Mouse (Mus musculus) thymus, postnatal 4 days (tissue): ENCODE results near the gene Rtp2.
"Not testable (repeated sequence)": the region's sequence is repeated elsewhere in the genome, so short reads cannot be mapped to it uniquely, and the experiment has no call there.

Source experiments
- DNase-seq: peaks from one replicate; pipeline ENCODE4 v3.0.0; 2021

Gene Rtp2

DNA sequence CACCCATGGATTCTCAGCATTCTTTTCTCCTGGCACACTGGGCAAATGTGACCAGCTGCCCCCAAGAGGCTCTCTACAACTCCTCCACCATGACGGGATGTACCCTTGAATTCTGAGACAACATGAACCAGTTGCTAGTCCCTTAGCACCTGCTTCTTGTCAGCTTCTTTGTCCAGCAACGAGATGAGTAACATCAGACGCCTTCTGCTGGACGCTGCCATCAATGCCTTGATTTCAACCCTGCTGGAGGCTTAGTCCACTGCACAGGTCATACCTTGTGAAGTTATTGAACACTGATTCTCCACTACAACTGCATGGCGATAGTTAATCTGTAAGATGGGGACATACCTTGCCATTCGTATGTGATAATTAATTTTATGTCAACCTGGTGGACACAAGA, 15.5 kb upstream of the Rtp2 start:
- DNase-seq, result peak; percentile 70

DNA sequence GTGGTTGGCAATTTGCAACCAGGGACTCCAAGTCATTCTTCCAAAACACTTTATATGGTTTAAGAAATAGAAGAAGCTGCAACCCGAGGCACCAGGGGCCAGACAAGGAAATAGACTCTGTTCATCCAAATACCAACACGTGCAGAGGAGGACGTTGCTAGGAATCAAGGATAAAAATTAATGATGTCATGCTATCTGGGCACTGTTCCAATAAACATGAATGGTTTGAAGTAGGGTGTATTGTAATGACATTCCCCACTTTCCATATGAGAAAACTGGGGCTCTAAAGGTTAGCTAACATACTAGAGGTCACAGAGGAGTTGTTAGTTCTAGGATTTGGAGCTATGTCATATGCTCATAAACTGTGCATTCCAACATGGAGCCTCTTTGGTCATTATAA, 12.6 kb upstream of the Rtp2 start:
- DNase-seq, result no peak

DNA sequence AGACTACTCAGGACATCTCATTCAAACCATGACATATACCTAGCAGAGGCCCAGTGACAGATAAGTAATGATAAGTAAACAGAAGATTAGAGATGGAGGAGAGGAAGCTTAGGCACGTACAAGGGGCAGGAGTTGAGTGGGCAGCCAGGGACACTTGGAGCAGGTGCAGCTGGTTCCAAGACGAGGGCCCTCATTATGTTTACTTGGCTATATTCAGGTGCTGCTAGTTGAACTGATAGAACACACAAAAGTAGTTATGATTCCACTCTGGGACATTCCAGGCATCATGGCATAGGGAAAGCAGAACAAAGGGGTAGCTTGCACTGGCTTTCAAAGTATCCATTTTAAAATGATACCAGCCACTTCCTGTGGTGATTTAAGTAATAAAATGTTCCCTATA, 2.2 kb upstream of the Rtp2 start:
- no peak for DNase-seq

DNA sequence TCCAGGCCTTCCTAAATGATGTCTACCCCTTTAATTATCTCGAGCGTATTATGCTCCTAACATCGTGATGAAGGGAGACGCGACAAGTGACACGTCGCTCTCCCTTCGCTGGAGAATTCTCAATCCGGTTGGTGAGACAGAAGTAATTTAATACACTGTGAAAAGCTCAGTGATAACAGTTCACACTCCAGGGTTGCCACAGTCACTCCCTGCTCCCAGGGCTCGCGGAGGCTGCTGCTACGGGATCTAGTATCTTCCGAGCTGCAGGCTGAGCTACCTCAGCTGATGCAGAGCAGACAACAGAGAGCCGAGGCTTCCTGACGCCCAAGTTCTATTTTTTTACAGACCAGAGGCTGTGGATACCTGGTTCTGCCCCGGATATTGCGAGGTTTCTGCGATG, 919 bp downstream of the Rtp2 start:
- DNase-seq, result no peak

DNA sequence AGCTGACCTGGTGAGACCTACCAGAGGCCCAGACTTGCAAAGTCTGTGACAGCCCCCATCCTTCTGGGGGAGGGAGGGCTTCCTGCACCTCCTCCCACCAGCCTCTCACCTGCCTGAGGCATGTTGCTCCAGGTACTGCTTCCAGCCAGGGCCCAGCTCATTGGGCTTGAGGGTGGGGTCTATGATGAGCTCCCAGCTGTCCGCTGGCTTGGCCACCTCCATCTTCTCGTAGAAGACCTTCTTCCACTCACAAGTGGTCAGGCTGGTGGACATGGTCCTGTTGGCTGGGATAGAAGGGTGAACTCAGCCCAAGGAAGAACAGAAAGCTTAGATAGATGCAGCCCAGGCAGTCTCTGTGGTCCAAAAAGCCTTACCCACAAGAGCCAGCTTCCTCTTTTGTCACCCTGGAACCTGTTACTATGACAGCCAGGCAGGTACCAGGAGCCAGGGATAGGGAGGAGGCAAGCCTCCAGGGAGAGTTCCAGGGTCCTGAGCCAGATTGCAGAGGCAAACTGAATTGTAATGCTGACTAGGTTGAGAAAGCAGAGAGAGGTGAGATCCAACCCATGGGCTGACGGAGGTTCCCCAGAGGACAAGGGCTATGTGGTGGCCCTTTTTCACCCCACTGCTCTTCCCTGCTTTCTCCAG, 1.6 kb downstream of the Rtp2 start:
- DNase-seq, result no peak

DNA sequence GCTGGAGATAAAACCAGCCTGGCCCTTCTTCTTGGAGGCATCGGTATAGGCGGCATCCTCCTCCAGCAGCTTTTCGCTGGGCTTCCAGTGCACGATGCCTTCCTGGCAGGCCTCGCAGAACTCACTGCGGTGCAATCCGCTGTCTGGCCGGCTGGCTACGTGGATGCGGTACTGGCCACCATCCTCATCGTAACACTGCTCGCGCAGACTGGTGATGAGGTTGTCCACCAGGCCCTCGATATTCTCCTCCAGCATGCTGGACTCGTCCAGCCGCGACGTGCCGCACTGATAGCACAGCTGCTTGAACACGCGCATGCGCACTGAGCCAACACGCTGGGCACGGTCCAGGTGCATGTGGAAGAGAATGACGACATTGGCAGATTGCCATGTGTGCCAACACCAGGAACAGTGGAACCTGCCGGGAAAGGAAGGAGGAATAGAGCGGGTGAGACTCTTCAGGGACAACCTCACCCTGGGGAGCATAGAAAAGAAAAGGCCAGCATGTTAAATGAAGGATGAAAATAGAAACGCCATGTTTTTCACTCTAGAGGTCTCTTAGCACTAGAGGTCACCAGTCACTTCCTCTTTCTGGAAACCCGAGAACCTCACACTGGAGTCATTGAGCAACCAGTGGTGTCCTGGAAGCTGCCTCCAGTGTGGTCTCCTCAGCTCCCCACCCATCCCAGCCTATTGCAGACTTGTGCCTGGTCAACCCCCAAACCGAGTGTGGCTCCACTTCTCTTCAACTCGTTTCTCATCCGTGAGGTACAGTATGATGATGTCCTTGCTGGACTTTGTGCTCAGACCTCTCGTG, 4.7 kb downstream of the Rtp2 start:
- DNase-seq, result no peak

DNA sequence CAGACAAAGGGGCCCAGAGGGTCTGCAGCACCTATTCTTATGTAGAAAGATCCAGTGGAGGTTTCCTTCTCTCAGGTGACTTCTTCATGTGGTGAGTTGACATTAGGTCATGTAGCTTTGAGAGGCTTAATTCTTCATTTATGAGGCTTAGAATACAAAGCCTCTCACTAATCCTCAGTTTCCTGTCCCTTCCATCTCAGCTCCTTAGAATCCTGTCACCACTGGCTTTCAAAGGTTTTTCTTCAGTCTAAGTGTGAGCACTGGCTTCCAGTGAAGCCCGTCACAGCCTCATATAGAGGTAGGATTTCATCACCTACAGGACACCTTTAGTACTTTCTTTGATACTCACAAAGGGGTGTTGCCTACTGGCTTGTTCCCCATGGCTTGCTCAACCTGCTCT, 9.3 kb downstream of the Rtp2 start:
- DNase-seq, result no peak

DNA sequence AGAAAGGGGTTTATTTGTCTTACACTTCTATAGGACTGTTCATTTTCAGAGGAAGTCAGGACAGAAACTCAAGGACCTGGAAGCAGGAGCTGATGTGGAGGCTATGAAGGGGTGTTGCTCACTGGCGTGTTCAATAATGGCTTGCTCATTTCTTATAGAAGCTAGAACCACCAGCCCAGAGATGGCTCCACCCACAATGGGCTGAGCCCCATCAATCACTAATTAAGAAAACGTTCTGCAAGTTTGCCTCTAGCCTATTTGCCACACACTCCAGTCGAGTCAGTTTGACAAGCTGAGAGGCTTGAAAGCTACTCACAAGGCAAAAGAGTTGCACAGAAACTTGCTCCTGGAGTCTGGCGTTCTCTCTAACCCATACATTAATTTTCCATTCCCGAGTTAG, 10.5 kb downstream of the Rtp2 start:
- no peak for DNase-seq

DNA sequence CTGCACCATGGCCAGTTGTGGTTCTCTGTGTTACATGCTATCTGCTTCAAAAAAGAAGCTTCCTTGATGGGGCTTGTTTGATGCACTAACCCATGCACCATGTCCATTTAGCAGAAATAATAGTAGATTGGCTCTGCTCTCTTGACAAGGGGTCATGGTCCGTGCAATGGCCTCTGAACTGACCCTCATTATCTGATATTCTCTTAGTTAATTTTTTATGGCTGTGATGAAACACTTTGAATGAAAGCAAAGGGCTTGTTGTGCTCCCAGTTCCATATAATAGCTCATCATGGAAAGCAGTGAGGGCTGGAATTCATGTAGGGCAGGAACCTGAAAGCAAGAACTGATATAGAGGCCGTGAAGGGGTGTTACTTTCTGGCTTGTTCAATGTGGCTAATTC, 12.8 kb downstream of the Rtp2 start:
- no peak for DNase-seq

DNA sequence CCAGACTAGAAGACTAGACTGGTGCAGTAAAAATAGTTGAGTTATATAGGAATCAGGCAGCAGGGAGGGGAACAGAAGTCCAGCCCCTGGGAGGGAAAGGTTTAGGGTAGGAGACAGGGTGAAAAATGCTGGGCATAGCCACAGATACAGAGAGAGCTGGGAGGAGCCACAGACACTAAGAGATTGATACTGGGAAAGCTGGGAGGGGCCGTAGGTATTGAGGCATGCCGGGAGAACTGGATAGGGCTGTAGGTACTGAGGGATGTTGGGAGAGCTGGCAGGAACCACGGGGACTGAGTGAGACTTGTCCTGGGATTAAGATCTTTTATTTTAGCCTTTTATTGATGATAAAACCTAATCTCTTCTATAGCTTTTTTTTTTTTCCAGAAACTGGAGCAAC, 18.8 kb downstream of the Rtp2 start:
- DNase-seq, result no peak

DNA sequence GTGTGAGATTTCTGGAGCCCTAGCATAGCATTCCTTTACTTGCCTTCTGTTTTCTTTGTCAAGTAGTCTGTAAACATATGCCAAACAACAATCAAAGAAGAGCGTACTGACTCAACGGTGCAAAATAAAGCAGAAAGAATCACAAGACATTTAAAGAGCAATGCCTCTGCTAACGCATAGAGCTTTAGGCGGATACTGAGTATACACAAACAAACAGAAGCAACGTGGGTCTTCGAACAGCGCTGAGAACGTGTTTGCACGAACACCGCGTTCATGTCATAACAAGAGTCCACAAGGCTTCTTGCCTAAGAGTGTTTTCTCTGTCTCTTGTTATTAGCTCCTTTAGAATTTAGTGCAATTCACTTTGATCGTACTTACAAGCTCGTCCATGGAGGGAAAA, 19.5 kb downstream of the Rtp2 start:
- DNase-seq, result no peak

DNA sequence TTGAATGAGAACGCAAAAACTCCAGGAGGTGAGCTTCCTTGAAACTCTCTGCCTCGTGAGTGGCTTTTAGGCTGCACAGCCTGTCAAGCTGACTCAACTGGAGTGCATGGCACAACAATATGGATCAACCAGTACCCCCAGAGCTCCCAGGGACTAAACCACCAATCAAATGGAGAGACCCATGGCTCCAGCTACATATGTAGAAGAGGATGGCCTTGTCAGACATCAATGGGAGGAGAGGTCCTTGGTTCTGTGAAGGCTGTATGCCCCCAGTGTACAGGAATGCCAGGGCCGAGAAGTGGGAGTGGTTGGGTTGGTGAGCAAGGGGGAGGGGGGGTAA, 23.2 kb downstream of the Rtp2 start:
- not testable (repeated sequence) for DNase-seq

DNA sequence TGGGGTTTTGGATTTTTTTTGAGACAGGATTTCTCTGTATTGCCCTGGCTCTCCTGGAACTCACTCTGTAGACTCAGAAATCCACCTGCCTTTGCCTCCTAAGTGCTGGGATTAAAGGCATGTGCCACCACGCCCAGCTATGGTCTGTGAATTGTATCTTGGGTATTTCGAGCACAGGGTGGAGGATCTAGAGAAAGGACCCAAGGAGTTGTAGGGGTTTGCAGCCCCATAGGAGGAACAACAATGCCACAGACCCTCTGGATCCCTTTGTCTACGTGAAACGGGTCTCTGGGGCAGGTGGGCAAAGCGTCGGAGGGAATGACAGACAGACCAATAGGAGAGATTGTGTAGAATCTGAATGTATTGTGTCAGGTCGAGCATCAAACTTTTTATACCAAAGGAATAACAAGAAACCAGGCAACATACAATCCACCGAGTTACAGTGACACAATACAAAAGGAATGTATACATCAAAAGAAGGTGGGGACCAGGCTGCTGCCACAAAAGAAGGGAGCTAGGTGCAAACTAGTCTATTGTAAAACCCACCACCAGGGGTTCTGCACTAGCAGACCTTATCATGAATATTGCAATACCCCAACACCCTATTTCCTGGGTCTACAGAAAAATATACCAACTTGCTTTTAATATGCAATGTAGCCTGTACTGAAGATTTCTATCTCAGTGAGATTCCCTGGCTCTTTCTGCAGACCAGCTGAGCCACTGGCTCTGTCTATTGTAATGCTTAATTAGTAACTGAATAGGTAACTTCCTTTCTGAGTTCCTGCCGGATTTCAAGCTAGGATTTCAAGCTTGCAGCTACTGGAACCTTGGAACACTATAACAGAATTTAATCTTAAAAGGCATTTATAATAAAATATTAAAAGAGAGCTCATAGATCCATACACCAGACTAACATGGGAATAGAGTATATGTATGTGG, 23.8 kb downstream of the Rtp2 start:
- not testable (repeated sequence) for DNase-seq

DNA sequence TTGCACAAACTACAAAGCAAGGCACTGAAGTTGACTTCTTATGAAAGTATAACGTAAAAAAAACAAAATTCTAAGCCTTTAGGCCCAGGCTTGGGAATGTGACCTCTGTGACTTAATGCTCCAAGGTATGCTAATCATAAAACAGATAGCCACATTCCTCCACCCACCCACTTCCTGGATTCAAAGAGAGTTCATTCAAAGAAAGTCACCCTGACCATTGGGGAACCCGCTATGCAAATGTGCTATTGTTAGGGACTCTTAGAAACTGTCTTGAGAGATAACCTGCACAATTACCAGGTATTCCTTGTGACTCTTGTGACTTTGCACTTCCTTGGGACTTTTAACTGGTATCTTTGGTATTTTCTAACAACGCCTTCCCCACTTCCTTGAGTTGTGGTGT, 25.6 kb downstream of the Rtp2 start:
- DNase-seq, result not testable (repeated sequence)

DNA sequence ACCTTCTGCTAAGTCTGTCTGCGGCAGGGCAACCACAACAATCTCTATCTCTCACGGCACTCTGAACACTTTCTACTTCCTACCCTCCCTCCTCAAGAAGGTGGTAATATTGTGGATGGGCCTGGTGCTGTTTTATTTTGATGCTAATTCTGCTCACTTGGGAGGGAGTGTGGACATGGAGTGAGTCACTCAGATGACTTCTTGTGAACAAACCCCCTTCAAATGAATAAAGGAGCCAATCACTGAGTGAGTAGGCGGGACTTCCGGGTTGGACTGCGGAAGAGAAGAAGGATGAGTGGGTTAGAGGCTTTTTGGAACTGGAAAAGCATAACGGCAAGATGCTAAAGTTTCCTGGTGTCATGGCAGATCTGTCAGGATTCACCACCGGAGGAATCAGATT, 30.8 kb downstream of the Rtp2 start:
- DNase-seq, result no peak

DNA sequence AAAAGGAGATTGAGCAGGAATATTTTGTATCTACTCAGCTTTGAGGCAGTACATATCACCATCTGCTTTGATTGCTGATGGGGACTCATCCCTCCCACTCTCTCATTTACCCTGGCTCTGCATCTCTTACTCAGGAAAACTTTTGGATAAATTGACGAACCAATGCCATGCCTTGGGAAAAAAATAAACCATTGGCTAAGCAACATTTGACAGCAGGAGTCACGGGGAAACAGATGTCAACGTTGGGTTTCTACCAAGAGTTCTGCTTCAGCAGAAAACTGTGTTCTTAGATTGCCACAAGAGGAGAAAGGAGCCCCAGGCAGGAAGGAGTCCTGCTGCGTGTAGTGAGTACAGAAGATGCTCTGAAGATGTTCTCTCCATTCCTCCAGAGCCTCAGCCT, 32.1 kb downstream of the Rtp2 start:
- DNase-seq, result no peak

DNA sequence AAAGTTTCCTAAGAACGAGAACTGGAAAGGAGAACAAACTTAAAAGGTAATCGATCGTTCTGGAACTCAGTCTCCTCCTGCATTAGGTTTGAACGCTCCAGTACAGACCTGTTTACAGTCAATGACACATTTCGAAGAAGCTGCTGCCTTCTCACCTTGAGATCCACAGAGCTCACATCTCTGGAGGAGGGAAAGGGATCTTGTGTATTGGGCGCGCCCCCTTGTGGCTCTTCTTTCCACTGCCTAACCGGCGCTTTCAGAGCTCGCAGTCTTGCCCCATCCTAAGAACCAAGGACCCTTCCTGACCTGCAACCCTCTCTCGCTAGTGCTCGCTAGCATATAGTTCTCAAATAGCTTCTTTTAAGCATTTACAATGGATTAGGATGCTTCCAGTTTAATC, 33.4 kb downstream of the Rtp2 start:
- DNase-seq, result peak; percentile 89

DNA sequence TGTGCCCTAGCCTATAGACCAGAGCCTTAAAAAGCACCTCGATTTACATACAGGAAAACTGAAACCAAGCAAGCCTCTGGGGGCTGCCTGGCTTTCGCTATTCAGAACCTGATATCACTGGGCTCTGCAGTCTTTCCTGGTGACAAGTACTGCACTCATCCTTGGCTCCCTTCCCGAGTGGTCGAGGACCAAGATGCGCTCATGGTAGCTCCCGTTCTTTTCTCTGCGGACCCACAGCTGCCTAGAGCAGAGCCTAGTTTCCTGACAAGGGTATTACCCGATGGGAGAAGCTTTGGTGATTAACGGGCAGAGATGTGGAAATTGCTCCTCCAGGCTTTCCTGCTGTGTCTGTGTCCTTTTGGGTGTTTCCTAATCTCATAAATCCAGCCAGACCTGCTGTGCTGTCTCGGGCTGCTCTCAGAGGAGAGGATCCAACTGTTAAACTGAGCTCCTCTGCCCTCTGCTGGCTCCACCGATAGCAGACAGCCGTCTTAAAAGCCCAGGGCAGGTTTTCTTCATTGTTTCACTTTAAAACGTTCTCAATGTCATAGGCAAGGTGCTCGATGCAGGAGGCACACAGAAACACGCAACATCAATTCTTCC, 34.1 kb downstream of the Rtp2 start:
- peak; percentile 76 for DNase-seq

DNA sequence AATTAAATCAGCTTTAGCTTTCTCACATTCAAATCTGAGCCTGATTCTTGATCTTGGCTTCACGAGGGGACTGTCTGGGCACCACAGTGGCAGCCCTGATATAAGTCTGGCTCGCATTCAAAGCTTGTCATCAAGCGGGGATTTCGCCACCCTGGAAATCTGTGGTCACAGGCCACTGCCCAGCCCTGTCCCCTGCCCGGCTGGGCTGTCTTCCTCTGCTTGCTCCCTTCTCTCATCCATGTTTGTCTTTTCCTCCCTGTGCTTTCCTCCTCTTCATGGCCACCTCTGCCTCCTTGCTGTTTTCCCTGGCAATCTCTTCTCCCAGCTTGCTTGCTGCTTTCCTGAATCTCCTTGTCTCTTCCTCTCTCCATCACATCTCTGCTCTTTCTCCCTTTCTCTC, 34.7 kb downstream of the Rtp2 start:
- DNase-seq, result no peak

DNA sequence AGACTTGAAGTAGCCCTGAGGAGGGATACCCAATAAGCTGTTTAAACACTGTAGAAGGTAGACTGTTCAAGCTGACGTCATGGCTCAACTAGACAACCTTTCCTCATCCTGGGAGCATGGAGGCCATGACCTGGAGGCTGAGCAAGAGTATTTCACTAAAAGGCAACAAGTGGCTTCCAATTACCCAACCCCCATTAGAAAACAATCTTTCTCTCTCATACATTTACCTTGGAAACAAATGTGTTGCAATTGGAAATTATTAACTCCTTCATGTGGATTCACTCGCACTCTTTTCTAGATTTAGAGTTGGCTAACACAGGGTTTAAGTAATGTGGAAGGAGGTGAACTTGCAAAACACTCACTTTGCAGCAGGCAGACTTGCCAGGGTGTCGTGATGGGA, 37.1 kb downstream of the Rtp2 start:
- no peak for DNase-seq

DNA sequence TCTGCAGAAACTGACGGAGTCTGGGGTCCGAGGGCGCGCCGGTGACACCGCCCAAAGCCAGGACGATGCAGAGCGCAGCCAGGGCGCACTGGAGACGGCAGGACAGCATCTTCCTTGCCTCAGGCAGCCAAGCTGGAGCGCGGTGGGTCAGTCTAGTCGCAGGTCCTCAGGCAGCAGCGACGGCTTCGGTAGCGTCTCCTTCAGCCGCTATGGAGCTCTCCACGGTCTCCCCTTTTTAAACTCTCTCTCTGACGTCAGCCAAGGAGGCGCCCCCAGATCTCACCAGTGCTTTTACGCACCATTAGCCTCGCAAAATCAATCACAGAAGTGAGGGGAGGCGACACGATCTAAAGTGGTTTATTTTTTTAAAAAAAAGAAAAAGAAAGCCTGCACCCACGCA, 41.6 kb downstream of the Rtp2 start, which contains the start of gene Sst:
Gene Sst (minus strand): TSS at position 323 of the 400 bp plus-strand sequence.
- no peak for DNase-seq

DNA sequence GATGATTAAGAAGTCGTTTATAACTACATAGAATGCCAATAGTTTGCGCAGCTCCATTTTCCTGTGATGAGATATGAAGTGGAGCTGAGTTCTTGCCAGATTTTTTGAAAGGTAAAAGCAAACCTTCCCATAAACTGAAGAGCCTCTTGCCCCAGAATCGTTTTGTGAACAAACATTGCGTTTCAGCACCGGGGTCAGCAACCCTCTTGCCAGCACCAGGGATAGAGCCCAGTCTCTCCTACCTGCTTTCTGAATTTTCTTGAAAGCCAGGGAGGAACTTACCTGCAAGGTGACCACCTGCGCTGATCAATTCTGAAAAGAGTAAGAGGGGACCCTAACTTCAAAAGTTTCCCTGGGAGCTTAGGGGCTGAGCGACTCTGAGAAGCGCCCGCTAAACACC, 42.0 kb downstream of the Rtp2 start:
- DNase-seq, result peak; percentile 17

DNA sequence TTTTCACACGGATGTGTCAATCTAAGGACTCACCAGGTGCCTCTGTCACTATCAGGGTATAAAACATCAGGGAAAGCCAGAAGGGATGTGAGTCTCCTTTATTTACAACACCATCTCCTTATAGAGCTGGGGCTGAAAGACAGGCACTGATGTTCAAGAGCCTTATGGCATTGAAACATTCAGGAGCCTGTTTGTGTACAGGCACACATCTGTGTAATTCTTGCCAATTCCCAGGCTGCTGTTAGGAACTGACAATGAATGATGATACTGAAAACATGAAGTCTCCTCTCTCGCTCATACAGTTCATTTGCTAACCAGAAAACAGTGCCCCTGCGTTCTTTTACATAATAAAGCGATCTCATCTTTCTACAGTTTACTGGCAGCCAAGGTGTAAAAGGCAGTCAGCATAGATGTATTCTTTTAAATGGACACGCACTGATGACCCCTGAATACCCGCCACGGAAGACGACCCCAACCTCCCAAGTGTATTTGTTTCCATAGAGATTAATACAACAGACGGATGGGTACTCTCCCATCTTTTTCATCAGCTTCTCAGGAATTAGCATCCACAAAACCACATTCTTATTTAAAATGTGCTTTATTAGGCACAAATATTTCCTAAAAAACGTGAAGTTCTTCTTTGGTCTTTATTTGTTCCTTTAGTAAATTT, 44.1 kb downstream of the Rtp2 start:
- DNase-seq, result no peak
